Mouse (Mus musculus): ENCODE results near the gene Htra1.

The Htra1 gene

GRCm38 (mm10) chr7:130936472-130936951 lies 601 bp downstream of the Htra1 start:
- peak; percentile 38 to 55 for DNase-seq

GRCm38 (mm10) chr7:130937266-130937841 lies 1.4 kb downstream of the Htra1 start:
- DNase-seq: no peak

- no peak for DNase-seq
Observed at GRCm38 (mm10) chr7:130938005-130938404, 2.1 kb downstream of the Htra1 start.

GRCm38 (mm10) chr7:130938896-130939295 lies 3.0 kb downstream of the Htra1 start:
- no peak for DNase-seq

GRCm38 (mm10) chr7:130940733-130941132 lies 4.8 kb downstream of the Htra1 start:
- DNase-seq: no peak

GRCm38 (mm10) chr7:130943280-130943895 lies 7.5 kb downstream of the Htra1 start:
- peak in 1 of 2 experiments; percentile 37 for DNase-seq

- DNase-seq: no peak
Observed at GRCm38 (mm10) chr7:130944766-130945475, 9.0 kb downstream of the Htra1 start.

GRCm38 (mm10) chr7:130945730-130946129 lies 9.8 kb downstream of the Htra1 start:
- DNase-seq: no peak

- DNase-seq: no peak
Observed at GRCm38 (mm10) chr7:130946303-130946702, 10.4 kb downstream of the Htra1 start.

- no peak for DNase-seq
Observed at GRCm38 (mm10) chr7:130948563-130949208, 12.8 kb downstream of the Htra1 start.

GRCm38 (mm10) chr7:130949331-130949751 lies 13.4 kb downstream of the Htra1 start:
- DNase-seq: peak in 1 of 2 experiments; percentile 46

- no peak for DNase-seq
Observed at GRCm38 (mm10) chr7:130950482-130950881, 14.6 kb downstream of the Htra1 start.

- DNase-seq: no peak
Observed at GRCm38 (mm10) chr7:130951004-130951403, 15.1 kb downstream of the Htra1 start.

- DNase-seq: no peak
Observed at GRCm38 (mm10) chr7:130953376-130953775, 17.5 kb downstream of the Htra1 start.

- no peak for DNase-seq
Observed at GRCm38 (mm10) chr7:130954177-130954601, 18.3 kb downstream of the Htra1 start.

- DNase-seq: no peak
Observed at GRCm38 (mm10) chr7:130958551-130958950, 22.6 kb downstream of the Htra1 start.

GRCm38 (mm10) chr7:130959868-130960267 lies 24.0 kb downstream of the Htra1 start:
- DNase-seq: peak; percentile 39 to 52

- DNase-seq: no peak
Observed at GRCm38 (mm10) chr7:130961429-130961828, 25.5 kb downstream of the Htra1 start.

- peak; percentile 34 to 38 for DNase-seq
Observed at GRCm38 (mm10) chr7:130964686-130965085, 28.8 kb downstream of the Htra1 start.

- no peak for DNase-seq
Observed at GRCm38 (mm10) chr7:130965396-130965795, 29.5 kb downstream of the Htra1 start.

GRCm38 (mm10) chr7:130965909-130966365 lies 30.0 kb downstream of the Htra1 start:
- no peak for DNase-seq

- DNase-seq: no peak
Observed at GRCm38 (mm10) chr7:130966451-130966850, 30.5 kb downstream of the Htra1 start.

- no peak for DNase-seq
Observed at GRCm38 (mm10) chr7:130966876-130967275, 31.0 kb downstream of the Htra1 start.

Measured in lung, adult 18-20 months (tissue).